Mouse (Mus musculus): ENCODE results near the gene Dmbx1. TPM values are rescaled to one million over a fixed set of nuclear protein-coding genes. Genes with fewer than 3 reads are reported as not detected.

The Dmbx1 gene
- not detected for total RNA-seq (2021)
- long read RNA-seq, result 0 reads

DNA sequence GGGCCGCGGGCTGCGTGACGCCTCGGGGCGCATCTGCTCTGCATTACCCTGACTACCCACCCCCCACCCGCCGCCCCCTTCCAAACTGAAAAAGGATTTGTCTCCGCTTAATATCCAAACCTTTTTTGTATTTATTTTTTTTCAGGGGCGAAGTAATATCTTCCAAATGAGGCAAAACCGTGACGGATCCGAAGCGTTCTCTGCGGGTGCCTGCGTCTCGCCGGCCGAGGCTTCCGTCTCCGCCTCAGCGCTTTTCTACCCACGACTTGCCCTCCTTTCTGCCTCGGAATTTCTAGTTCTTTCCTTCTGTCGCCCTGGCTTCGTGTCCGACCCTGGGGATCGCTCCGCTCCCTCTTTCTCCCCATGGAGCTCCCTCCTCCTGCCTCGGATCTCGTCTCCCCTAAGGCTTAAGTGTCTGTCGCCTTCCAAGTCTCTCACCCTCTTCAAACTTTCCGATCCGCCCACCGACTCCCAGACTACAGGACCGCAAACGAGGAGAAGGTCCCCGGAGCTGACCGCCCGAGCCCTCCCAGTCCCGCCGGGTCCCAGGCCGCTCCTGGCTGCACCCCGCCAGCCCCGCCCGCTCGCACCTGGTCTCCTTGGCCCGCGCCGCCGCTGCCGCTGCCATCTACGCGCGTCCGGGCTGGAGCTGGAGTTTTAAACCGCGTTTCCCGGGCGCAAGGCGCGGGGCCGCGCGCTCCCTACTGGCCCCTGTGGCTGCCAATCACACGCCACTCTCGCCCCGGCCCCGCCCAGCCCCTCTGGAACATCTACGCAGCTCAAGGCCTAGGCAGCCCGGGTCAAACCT lies at the start of gene Dmbx1:
Dmbx1 (minus strand) TSS at position 632 of the 808 bp plus-strand sequence.
- no peak for DNase-seq (ENCODE audit: low spot score in 2 of 2)

DNA sequence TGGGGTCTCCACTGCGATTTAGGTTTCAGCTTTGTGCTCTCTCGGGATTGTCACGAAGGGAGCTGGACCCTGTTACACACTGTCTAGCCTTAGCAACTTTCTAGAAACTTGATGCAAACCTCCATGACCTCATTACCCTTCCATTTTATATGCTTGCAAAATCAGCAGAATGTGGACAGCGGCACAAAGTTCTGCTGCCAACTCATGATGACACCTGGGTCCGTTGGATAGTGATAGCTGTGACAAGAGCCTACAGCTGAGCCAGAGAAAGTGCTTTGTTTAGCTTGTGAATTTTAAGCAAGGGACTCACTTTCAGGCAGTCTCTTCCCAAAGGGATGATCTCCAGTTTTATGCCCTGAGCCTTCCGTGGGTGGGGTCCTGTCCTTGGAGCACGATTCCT lies 49.7 kb upstream of the Dmbx1 start:
- no peak for DNase-seq (ENCODE audit: low spot score in 2 of 2)

DNA sequence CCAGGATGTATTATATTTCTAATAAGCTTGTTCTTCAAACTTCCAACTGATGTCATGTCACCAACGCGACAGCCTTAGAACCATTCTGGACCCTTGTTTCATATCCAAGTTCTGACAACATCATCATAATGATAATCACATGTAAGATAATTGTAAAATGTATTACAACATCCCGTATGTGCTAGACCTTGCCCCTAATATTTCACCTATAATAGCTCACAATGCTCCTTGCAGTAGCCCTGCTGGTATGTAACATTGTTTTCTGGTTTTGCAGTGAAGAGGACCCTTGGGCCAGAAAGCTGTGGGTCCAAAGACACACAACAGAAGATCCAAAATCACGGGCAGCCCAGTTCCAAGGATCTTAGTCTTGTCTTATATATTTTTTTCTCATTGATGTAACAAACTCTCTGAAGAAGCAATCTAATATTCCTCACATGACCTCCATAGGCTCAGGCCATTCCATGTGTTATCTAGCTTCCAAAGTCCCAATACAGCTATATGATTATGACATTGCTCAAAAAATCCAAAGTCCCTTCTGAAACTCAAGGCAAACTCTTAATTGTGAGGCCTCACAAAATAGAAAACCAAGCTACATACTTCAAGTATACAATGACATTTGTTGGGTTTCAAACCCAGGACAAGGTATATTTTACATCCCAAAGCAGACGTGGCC lies 48.3 kb upstream of the Dmbx1 start:
- no peak for DNase-seq (ENCODE audit: low spot score in 2 of 2)

DNA sequence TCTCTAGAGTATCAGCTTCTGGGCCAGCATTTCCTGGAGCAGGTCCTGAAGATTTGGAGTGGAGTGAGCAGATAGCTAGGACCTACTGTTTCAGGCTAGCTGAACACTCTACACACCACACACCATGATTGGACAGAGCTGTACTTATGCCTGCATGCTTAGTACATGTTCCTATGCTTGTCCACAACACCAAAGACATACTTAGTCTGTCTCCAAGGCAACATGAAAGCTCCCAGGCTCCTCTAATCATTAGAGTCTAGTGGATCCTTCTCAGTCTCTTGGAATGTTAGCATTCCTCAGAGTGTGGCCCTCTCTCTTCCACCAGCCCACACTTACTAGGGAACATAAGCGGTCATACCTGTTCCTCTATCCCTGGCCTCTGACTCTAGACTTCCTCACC lies 47.7 kb upstream of the Dmbx1 start:
- no peak for DNase-seq (ENCODE audit: low spot score in 2 of 2)

DNA sequence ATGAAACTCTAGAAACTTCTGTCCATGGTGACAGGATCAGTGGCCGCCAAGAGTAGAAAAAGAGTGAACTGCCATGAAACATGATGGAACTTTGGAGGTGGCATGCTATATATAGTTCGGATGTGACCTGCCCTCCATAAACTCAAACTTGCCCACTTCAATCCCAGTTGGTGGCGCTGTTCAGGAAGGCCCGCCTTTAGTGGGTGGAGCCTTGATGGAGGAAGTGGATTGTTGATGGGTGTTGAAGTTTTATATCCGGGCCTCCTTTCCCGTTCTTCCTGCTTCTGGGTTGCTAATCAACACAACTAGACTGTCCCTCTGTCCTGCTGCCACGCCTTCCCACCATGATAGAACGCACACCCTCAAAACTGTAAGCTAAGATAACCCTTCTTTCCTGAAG lies 45.2 kb upstream of the Dmbx1 start:
- DNase-seq (ENCODE audit: low spot score in 2 of 2), result no peak

DNA sequence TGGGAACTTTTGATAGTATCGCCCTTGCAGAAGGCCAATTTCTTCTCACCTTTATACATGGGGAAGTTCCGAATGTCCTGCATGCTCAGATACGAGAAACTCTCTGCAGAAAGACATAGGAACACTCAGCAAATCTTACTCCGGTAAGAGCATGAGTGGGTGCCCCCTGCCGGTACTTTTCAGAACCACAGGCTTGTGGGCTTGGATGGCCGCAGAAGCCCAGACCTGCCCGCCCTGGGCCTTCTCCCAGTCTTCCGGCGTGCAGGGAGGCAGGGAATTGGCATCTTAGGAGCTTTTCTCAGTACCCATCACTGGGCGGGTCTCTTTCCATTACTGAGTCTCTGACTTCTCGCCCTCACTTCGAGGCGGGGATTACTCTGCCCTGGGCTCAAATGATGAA lies 44.4 kb upstream of the Dmbx1 start:
- DNase-seq (ENCODE audit: low spot score in 2 of 2), result peak; percentile 50 to 88

DNA sequence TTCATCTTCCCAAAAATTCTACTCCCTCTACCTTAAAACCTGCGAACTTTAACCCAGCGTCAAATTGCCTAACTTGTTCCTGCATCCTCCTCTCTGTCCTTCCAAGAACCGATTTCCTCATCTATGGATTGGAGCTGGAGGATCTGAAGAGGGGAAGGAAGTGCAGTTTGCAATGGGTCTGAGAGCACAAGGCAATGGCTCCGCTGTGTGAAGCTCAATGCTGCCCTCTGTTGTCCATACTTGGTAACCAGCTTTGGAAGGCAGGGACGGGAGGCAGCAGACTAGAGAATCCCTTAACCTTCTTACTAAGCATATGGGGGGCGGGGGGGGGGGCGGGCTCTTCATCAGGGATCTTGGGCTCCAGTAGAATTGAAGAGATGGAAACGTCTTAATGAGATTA lies 41.0 kb upstream of the Dmbx1 start:
- DNase-seq (ENCODE audit: low spot score in 2 of 2), result peak; percentile 58 to 84

DNA sequence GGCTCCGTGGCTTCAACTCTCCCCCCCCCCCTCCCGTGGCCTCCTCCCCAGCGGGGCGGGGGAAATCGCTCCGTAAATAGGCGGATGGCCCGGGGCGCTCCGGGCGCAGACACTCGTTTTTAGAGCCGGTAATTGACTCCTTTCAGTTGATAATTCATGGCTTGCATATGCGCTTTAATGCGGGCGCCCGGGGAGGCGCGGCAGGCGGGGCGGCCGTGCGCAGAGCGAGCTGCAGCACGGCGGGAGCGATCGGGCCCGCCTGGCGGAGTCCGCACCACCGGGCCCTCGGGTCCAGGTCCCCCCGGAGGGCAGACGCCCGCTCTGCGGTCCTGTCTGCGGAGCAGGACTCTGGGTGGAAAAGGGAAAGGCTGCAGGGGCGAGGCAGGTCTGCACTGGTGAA lies 39.7 kb upstream of the Dmbx1 start:
- no peak for DNase-seq (ENCODE audit: low spot score in 2 of 2)

DNA sequence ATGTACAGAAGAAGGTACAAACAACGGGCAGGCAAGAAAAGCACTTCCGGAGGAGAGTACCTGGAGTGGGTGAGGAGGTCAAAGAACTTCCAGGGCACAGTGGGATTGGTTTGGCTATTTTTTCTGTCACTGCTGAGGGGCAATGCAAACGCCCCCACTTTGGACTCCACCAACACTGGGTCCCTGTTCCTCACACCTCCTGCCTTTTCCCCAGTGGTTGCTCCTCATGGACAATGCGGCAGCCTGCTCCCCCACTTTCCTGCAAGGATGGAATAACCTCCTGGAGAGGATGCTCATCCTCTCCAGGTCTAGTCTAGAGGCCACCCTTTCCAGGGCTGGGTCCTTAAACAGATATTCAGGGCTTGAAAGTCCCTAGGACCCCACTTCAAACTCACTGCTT lies 39.2 kb upstream of the Dmbx1 start:
- no peak for DNase-seq (ENCODE audit: low spot score in 2 of 2)

DNA sequence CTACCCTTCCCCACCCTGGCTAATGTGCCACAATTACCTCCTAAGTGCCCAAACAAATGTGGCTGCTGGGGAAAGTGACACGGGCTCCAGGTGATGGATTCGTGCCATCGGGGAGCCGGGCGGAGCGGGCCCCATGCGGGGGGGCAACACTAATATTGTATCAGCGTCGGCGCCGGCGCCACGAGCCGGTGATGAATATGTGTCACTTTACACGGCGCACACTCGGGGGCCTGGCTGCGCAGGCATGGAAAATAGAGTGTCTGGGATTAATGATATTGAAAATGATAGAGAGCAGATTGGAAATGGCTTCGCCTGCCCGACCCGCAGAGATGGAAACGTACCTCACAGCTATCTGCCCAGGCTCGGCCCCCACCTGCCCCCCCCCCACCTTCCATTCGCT lies 32.8 kb upstream of the Dmbx1 start:
- no peak for DNase-seq (ENCODE audit: low spot score in 2 of 2)

DNA sequence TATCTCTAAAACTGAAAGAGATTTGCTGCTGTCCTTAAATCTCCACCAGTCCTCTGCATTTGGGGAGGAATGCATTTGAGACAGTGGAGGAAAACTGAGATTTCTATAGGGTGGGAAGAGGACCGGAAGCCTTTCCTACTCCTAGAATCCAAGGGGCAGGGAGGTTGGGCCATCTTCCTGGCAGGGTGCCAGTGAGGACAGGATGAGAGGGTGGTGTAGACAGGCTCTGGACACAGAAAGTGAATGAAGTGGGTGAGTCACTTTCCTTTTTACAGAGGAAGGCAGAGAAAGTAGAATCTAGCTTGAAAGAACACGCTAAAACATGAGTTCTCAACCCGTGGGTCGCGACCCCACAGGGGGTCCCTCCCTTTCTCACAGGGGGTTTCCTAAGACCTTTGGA lies 24.7 kb upstream of the Dmbx1 start:
- DNase-seq (ENCODE audit: low spot score in 2 of 2), result no peak

DNA sequence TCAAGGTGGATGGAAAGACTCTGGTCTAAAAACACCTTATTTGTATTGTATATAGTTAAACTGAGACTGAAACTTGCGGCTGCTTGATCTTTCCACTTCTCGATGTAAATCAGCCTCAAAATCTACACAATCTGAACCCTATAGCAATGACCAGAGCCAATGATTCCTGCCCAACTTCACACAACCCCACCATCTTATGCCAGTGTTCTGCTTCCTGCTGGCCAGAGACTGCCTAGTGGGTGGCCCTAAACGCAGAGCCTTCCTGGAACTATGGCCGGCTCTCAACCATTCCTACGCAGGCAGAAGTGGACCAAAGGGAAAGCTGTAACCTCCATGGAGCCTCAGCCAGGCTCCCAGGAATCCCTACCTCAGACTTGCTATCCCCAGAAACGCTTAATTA lies 24.0 kb upstream of the Dmbx1 start:
- DNase-seq (ENCODE audit: low spot score in 2 of 2), result no peak

DNA sequence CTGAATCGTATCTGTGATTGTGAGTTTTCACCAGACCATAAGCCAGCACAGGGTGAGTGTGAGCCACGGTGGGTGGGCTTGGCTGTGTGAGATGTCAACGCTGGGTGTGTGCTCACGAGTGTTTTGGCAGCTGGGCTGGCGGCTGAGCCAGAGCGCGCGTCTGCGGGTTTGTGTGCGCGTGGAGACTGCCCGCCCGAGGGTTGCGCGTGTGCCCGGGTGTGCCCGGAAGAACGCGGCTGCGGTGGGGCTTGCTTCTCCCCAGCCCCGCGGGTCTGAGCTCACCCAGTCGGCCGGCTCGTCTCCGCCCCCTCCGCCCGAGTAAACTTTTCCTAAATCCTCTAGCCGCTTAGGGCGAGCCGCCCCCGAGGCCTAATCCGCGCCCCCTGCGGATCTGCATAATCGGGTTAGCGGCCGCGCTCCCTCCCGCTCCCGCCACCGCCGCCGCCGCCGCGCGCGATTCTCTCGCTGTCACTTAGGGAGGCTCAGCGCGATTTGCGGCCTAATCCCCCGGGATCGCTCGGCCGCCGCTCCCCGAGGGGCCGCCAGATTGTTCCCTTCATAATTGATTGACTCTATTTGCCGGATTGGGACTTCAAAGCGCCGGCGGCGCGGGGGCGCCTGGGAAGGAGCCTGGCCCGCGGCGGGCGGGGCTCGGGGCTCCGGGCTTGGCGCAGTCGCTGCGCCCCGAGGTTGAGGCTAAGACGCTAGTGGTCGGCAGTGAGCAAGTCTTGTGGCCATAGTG lies 23.1 kb upstream of the Dmbx1 start:
- peak in 1 of 2 experiments; percentile 47 for DNase-seq (ENCODE audit: low spot score in 2 of 2)

DNA sequence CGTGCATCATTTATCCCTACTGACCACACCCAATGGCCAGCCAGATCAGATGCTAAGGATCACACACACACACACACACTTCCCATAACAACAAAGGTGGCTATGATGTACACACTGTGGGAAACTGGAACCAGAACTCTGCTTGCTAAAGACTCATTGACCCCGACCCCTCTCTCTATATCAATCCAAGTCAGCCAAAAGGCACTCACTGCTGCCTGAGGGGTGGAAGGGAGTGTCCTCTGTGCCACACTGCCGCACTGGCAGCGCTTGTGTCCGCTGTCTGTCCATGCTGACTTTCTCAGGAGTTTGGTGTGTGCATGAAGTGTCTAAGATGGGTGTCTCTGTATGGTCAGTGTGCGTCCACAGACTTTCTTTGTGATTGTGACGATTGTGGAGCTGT lies 22.3 kb upstream of the Dmbx1 start:
- DNase-seq (ENCODE audit: low spot score in 2 of 2), result no peak

DNA sequence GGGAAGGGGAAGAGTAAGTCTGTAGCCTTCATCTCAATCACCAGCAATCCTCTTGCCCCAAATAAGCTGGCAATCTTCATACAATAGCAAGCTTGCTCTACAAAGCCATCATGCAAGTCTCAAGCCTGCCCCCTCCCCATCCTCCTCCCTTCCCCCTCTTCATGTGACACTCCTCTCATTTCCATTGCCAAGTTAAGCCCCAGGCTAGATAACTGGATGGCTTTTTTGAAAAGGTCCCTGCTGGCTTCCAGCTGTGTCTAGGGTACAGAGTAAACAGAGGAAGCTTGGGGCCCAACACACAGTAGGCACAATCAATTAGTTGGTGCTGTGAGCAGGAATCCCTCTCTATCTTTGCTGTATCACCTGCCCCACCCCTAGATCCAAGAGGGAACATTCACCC lies 19.8 kb upstream of the Dmbx1 start:
- no peak for DNase-seq (ENCODE audit: low spot score in 2 of 2)

DNA sequence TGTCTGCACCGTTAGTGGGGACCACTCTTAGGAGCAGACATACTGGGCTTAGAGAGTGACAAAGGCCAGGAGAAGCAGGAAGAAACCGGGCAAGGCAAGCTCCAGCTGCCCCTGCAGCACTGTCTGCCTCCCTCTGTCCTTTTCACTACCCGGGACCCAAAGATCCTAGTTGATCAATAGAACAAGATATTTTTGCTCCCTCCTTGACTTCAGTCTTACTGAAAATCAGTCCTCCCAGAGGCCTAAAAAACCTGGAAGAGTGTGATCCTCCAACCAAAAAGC lies 15.7 kb upstream of the Dmbx1 start:
- no peak for DNase-seq (ENCODE audit: low spot score in 2 of 2)

DNA sequence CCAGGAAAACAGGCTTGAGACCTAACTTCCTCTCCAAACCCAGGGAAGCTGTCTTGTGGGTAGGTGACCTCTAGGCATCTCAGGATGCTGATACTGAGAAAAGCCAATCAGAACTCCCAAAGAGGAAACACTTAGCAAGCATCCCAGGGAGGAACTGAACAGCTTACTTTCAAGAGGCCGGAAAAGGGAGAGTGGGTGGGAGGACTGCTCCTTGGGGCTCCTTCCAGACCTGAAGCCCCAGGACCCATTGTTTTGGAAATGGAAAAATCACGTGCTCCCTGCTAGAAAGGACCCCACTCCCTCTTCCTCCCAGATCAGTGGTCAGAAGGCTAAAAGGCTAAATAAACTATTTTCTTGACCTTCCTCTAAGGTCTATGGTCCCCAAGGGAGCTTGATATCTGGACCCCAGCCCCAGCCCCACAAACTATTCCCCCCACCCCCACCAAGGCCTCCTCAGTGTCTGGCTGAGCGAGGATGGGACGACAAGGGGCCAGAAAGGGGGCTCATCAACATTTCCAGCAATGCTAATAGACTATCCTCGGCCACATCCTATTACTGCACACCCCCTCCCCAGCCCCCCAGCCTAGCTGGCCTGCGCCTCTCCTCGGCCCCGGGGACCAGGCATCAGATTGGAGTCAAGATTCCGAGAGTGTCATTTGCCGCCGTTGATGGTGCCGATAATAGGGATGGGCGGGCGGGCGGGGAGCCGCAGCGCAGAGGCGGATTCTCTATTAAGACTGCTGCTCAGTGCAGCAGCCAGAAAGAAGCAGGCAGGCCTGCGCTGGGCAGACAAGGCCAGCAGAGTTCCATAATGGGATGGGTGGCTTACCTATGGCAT lies 15.1 kb upstream of the Dmbx1 start:
- DNase-seq (ENCODE audit: low spot score in 2 of 2), result no peak

DNA sequence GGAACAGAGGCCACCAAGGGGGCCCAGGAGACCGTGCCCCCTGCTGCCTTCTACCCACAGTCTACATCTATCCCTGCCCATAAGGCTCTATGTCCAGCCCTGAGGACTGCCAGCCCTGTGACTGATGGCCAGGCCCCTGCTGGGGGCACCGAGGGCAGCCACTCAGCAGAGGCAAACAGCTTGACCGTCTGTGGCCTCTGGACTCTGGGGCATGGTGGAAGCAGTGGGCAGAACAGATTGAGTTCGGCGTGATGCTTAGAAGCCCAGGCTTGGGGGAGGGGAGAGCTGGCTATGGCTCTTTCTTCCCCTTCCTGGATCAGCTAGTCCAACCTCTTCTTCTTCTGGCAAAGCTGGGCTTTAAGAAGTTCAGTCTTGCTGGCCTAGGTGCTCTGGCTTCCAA lies 13.8 kb upstream of the Dmbx1 start:
- DNase-seq (ENCODE audit: low spot score in 2 of 2), result no peak

DNA sequence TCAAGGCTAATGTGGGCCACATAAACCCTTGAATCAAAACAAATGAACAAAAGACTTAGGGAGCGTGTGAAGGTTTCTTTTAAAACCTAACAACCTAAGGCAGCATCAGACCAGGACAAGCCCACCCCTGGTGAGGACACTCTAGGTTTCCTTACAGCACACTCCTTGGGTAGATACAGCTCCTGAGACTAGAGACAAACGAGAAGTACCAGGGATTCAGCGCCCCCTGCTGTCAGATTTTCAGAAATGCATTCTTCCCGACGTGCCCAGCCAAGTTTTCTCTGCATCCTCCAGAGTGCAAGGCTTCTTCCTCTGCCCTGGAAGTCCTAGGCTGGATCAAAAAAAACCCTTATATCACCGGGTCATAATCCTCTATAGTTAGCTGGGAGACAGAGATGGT lies 13.0 kb upstream of the Dmbx1 start:
- DNase-seq (ENCODE audit: low spot score in 2 of 2), result peak in 1 of 2 experiments; percentile 78

DNA sequence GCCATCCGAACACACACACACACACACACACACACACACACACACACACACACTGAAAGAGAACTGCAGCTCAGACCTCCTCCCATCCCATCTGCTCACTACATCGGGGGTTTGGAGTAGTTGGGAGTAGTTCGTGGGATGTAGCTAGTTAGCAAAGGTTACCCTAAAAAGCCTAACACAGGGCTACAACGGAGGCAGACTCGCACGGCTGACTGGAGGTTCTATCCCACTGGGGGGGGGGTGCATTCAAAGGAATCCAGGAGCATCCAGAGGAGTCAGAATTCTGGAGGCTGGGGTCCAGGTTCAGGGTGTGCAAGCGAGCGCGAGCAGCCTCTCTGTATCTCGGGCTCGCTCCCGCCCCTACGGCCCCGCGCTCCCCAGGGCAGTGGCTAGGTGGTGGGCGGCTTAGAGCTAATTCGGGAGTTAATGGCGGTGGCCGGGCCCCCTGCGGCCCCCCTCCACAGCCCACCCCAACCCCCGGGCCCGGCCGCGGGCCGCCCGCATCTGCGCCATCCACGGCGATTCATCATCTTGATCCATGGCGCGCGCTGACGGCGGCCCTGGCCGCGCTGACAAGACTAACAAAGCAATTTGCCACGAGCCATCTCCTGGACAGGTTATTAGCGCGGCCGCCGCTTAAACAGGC lies 4.1 kb upstream of the Dmbx1 start:
- DNase-seq (ENCODE audit: low spot score in 2 of 2), result no peak

DNA sequence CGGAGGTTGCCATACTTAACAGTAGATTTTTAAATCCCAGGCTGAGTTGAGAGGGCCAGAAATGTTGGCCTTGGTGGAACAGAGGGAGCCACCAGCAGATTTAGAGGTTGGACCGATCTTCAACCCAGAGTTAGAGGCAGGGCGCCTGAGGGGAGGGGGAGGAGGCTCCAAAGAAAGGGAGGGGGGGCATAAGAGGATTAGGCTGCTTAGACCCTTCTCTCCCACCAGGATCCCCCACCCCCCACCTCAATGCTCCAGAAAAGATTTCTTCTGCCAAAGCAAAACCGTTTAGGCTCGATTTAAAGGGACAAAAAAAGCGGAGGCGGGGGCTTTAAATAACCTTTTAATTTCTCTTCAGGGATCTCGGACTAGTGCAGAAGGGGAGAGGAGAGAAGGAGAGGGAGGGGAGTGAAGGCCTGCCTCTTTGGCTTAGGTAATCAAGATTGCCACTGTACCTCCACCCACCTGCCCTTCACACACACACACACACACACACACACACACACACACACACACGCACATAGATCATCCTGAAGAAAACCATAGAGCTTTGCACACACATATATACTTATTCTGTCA lies 1.6 kb upstream of the Dmbx1 start:
- no peak for DNase-seq (ENCODE audit: low spot score in 2 of 2)
